Mouse (Mus musculus): ENCODE results near the gene Rnf26. TPM values are rescaled to one million over a fixed set of nuclear protein-coding genes. Genes with fewer than 3 reads are reported as not detected.

Gene Rnf26
- 19.0 and 21.9 TPM in 2 replicates for polyA plus RNA-seq (2012; rRNA removed)

GRCm38 (mm10) chr9:44113105-44113789 lies at the start of gene Rnf26, which contains the start of gene Gm49380:
Rnf26 (minus strand) TSS chr9:44113517.
Gm49380 (minus strand) TSS chr9:44113500.

GRCm38 (mm10) chr9:44134101-44134850 lies 21.0 kb upstream of the Rnf26 start, which contains the start of gene Mcam:
Mcam (plus strand) TSS chr9:44134469.

GRCm38 (mm10) chr9:44107110-44107509 lies 6.2 kb downstream of the Rnf26 start, which contains the start of gene C1qtnf5:
C1qtnf5 (plus strand) TSS chr9:44107245.

GRCm38 (mm10) chr9:44101490-44101889 lies 11.8 kb downstream of the Rnf26 start, which contains the start of gene Mfrp:
Mfrp (plus strand) TSS chr9:44101729.

GRCm38 (mm10) chr9:44066785-44067225 lies 46.5 kb downstream of the Rnf26 start, which contains the start of gene Usp2:
Usp2 (plus strand) TSS chr9:44067021.

Other genes starting within 250 kb of the Rnf26 start
- 21.2 and 22.5 TPM in 2 replicates for gene Thy1, start 70.1 kb downstream of the Rnf26 start, polyA plus RNA-seq (2012; rRNA removed)
- 2.8 and 5.2 TPM in 2 replicates for gene Usp2, start 46.5 kb downstream of the Rnf26 start, polyA plus RNA-seq (2012; rRNA removed)
- 0.35 and 0.42 TPM in 2 replicates for gene Mfrp, start 11.8 kb downstream of the Rnf26 start, polyA plus RNA-seq (2012; rRNA removed)
- gene C1qtnf5, start 6.3 kb downstream of the Rnf26 start, polyA plus RNA-seq (2012; rRNA removed), result 9.8 and 13.4 TPM in 2 replicates
- gene Gm49380, start within 50 bp of the Rnf26 start, polyA plus RNA-seq (2012; rRNA removed), result 0.03 and 0.43 TPM in 2 replicates
- 38.7 and 43.6 TPM in 2 replicates for gene Mcam, start 21.0 kb upstream of the Rnf26 start, polyA plus RNA-seq (2012; rRNA removed)
- gene Cbl, start 120.5 kb upstream of the Rnf26 start, polyA plus RNA-seq (2012; rRNA removed), result 2.5 TPM in 2 replicates
- 0.06 TPM in 1 of 2 replicates, not detected in the other for gene Ccdc153, start 127.2 kb upstream of the Rnf26 start, polyA plus RNA-seq (2012; rRNA removed)
- gene Pdzd3, start 138.0 kb upstream of the Rnf26 start, polyA plus RNA-seq (2012; rRNA removed), result not detected in 2 replicates
- 4.4 and 5.1 TPM in 2 replicates for gene Nlrx1, start 155.1 kb upstream of the Rnf26 start, polyA plus RNA-seq (2012; rRNA removed)
- 3.1 and 3.2 TPM in 2 replicates for gene Abcg4, start 175.1 kb upstream of the Rnf26 start, polyA plus RNA-seq (2012; rRNA removed)
- gene Hinfp, start 192.2 kb upstream of the Rnf26 start, polyA plus RNA-seq (2012; rRNA removed), result 3.4 and 5.5 TPM in 2 replicates
- 38.4 and 40.7 TPM in 2 replicates for gene C2cd2l, start 206.8 kb upstream of the Rnf26 start, polyA plus RNA-seq (2012; rRNA removed)
- 27.1 and 28.1 TPM in 2 replicates for gene Dpagt1, start 212.5 kb upstream of the Rnf26 start, polyA plus RNA-seq (2012; rRNA removed)
- 42.8 and 86.6 TPM in 2 replicates for gene H2afx, start 221.2 kb upstream of the Rnf26 start, polyA plus RNA-seq (2012; rRNA removed)
- 19.0 and 20.5 TPM in 2 replicates for gene Hmbs, start 230.7 kb upstream of the Rnf26 start, polyA plus RNA-seq (2012; rRNA removed)
- 7.8 and 9.0 TPM in 2 replicates for gene Vps11, start 248.2 kb upstream of the Rnf26 start, polyA plus RNA-seq (2012; rRNA removed)